Mouse (Mus musculus) retina, postnatal 7 days (tissue): ENCODE measurements around the gene Hmgb4.

ENCODE experiments used
- DNase-seq: peaks from one replicate; pipeline ENCODE4 v3.0.0-alpha.2; 2012; ENCODE audit warnings: low read depth, low spot score

The Hmgb4 gene

DNA sequence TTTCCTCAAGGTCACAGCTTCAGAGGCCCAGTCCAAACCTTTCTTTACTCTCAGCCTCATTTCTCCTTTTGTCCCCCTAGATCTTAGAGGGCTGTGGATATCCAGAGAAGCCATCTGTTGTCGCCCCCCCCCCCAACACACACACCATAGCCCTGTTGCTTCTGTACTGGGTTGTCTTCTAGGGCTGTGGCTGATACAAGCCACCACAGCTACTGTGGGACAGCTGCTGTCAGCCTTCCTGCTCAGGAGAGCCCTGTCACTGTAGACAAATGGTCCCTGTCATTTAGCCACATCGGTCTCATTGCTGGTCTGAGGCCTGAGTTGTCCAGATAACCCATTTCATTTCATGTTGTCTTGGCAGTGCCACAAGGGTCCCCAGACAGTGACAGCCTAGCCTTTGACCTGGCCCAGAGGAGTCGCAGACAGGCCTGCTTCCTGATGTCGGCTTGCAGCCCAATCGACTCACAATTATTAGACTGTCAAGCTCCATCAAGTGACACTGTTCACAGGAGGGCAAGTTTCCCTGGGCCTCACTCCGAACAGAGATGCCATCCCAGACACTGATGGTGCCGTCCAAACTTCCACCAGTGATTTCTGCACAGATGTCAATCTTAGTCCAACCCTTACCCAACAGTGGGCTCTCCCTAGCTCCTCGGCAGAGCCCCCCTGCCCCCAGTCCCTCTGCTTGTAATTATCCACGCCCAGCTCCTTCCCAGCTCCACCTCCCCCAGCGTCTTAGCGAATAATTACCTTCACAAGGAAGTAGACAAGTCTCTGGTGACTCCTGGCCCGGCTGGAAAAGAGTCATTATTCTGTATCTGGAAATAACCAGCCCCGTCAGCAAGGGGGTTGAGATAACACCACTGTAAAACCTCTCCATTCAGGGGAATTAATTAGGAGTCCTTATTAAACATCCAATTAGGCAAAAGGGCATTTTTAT, 33.1 kb downstream of the Hmgb4 start:
- no peak for DNase-seq

DNA sequence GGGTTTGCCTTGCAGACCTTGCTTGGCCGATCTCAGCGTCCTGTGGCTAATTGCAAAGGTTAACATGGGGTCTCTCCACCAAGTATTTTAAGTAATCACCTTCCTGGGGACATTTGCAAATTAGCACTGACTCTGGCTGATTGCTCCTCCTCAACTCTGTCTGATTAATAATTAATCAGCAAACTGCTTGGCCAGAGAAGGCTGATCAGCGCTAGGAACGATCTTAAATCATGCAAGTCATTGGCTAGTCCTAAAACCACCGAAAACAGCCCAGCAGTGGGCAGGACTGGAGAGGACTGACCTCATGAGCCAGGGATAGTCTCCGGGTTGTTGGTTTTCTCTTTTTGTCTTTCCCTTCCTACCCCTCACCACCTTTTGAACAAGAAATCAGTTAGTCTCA, 36.3 kb downstream of the Hmgb4 start:
- DNase-seq = no peak

DNA sequence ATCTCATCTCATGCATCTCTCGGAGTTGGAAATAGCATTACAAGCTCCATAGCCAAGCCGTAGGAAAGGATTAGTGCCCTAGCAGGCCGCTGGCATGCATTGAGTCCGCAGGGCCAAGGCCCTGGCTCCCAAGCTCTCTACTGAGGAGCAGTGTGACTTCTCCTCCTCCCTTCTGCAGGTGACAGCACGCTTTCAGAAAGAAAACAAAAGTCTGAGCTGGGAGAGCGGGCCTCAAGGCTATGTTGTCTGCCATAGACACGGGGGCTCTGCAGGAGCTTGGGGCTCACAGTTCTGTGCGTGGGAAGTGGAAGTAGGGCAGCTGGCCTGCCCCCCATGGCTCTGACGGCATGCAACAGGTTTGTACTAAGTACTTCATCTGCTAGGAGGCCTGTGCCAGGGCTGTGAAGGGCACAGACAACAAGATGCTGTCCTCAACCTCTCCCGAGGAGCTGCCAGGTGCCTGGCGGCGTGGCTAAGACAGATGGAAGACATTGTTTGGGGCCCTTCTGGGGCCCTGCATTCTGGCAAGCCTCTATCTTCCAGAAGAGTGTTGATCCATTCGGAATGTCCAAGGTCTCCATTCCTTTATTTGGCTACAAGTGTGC, 42.7 kb downstream of the Hmgb4 start:
- DNase-seq = no peak
